Mouse (Mus musculus) brown adipose tissue, adult 24 weeks (tissue): ENCODE data around the gene Thpo. TPM values are rescaled to one million over a fixed set of nuclear protein-coding genes. Genes with fewer than 3 reads are reported as not detected.

ENCODE experiments used
- H3K27ac ChIP-seq: fragments of 200-500 bp; replicated peaks from 2 replicates; pipeline ENCODE4 v1.5.1; 2012; ENCODE audit warnings: low read depth, mild to moderate bottlenecking, low read length
- H3K4me1 ChIP-seq: fragments of 200-500 bp; 2 replicates; pipeline ENCODE4 v1.6.1; 2012; ENCODE audit warnings: low read length, mixed read lengths; ENCODE audit not compliant: control insufficient read depth, insufficient read depth, insufficient read length
- H3K4me3 ChIP-seq: fragments of 200-500 bp; 2 replicates; pipeline ENCODE4 v1.5.1; 2012; ENCODE audit warnings: low read depth, mild to moderate bottlenecking, low read length, moderate library complexity; ENCODE audit not compliant: insufficient read depth
- polyA plus RNA-seq: library from polyadenylated mRNA; stranded (reverse); fragments of >200 nt; gene quantifications from 2 replicates; pipeline ENCODE4 v1.2.4, GENCODE M21; 2012; ENCODE audit not compliant: missing spikeins, insufficient read depth, insufficient read length

The Thpo gene
- polyA plus RNA-seq, 1 experiment, result not detected

DNA sequence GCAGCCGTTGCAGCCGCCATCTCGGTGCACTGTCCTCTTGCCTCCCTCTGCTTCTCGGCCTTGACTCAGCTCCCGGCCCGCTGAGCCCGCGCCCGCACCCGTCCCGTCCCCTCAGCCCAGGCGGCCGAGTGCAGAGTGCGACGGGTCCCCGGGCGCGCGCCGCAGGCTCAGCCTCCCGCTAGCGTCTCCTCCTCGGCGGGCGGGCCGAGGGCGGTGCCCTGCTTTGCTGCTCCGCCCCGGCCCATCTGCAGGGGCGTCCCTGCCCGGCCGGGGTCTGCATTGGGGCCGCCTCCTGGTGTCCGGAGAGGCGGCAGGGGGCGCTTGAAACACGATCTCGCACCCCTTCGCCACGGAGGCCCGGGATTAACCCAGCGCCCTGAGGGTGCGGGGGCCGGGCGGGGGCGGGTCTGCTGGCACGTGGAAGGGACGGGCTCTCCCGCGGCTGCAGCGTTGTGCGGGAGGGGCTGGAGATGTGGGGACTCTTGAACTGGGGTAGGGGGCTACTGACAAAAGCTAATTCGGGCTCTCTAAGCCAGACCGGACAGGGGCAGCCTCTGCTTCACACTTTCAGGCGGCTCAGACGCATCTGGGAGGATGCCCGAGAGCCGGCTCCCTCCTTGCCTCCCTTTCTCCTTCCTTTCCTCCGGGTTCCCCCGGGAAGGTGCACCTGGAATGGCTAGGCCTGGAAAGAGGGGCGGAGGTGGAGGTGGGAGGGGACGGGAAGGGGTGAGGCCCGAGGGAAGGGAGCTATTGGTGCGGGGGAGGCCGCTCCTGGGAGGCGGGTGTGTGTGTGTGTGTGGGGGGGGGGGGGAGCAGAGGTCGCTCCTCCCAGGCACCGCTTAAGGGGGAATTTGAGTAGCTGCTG, 18.1 kb downstream of the Thpo start:
- Histone ChIP-seq H3K4me3 (peak overlapping the region; percentile 65), H3K27ac (peak overlapping the region; percentile 68), H3K4me1 (no peaks in the 10 kb centered on the region; the same call in 1 of the 2 replicates)

DNA sequence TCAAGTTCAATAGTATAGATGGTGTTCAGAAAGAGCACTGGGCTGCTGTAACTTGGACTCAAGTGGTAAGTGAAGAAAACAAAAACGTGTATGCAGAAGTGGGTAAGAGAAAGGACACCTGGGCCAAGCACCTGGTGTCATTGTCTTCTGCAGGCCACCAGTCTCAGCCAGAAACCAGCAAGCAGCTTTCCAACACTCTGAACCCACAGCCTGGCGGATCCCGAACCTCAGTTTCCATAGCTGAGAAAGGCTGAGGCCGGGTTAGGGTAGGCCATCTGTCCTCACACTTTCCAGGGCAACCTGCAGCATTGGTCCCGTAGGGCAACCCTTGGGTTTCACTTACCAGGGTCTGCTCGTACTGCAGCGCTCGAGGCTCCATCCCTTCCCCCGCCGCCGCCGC, 18.7 kb downstream of the Thpo start:
- no peak overlapping the region for H3K27ac ChIP-seq
- peak overlapping the region; percentile 65 for H3K4me3 ChIP-seq
- no peaks in the 10 kb centered on the region; the same call in 1 of the 2 replicates for H3K4me1 ChIP-seq

DNA sequence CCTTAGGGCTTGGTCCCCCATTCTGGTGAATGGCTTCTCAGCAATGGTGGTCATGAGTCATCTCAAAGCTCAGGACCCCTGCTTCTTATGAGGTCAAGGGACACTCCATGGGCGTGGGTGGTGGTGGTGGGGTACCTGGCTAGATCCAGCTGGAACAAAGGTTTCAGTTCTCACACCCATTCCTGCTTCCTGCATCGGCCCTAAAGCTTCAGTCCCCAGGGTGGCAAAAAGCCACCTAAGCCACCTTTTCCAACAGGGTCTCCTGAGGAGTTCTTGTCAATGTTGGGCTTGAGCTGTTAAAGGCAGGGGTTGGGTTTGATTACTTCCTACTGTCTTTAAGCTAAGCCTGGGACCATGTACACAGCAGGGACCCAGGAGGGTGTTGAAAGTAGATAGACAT, 19.1 kb downstream of the Thpo start:
- H3K4me1 ChIP-seq, result no peaks in the 10 kb centered on the region; the same call in 1 of the 2 replicates
- H3K27ac ChIP-seq, result no peak overlapping the region
- H3K4me3 ChIP-seq, result peak overlapping the region; percentile 65; the same call in 1 of the 2 replicates

DNA sequence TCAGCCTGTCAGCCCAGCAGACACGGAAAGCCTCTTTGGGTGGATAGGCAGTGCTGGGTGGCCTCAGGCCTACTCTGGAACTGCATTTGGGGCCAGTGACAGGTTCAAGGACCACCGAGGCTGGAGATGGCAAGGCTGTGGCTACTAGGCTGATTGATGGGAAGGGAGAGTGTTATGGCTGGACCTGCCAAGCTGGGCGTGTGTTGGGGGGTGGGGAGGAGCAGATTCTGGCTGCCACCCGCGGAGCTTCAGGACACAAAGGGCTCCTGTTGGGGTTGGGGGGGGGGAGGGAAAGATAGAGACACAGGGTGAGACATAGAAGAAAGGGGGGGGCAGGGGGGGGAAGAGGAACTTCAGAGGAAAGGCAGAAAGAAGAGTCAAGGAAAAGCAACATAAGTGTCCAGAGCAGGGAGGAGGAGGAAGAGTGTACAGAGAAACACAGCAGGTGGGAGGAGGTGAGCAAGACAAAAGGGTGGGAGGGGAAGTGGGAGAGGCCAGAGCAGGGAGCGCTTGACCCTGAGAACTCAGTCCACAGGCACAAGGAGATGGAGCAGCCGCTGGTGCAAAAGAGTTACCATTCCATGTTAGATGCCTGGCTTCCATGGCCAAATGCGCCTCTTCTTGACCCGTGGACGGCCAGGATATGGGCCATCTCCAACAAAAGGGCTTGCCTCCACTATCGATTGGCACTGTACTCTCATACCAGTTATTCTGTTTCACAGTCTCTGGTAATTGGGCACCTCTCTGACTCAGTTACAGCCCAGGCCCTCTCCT, 19.8 kb downstream of the Thpo start:
- Histone ChIP-seq H3K27ac (no peak overlapping the region), H3K4me3 (no peak overlapping the region), H3K4me1 (no peaks in the 10 kb centered on the region; the same call in 1 of the 2 replicates)

DNA sequence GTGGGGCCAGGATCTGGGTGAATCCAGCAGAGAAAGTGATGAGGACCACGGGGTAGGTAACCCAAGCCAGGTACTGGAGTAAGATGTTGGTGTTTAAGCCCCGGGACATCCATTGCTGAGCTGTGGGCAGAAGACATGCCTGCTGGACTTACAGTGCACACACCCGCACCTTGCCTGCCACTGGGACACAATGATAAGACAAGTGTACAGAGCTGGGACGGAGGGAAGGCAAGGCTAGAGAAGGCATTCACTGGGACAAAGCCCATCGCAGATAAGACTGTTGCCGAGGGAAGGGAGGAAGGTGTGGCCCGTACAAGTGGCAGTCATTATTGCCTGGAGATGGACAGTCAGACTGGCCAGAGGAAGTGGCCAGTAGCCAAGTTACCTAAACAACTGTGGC, 21.4 kb downstream of the Thpo start:
- Histone ChIP-seq H3K4me3 (no peak overlapping the region), H3K27ac (no peak overlapping the region), H3K4me1 (no peaks in the 10 kb centered on the region)

DNA sequence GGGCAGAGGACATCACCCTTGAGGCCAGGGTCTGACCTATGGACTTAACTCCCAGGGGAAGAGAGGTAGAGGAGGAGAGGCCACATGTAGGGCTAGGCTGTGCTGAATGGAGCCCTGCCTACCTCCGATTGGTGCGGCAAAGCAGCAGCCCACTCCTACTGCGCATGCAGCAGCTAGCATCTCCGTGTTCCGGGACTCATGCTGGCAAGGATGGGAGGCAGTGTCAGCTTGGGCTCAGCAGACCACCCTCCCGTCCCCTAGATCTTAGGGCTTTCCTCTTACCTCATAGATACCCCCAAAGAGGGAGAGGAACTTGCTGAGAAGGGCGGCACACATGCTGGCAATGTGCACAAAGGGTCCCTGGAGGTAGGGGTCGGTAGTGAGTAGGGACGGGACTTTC, 22.1 kb downstream of the Thpo start:
- Histone ChIP-seq H3K27ac (no peak overlapping the region), H3K4me1 (no peaks in the 10 kb centered on the region), H3K4me3 (no peak overlapping the region)

DNA sequence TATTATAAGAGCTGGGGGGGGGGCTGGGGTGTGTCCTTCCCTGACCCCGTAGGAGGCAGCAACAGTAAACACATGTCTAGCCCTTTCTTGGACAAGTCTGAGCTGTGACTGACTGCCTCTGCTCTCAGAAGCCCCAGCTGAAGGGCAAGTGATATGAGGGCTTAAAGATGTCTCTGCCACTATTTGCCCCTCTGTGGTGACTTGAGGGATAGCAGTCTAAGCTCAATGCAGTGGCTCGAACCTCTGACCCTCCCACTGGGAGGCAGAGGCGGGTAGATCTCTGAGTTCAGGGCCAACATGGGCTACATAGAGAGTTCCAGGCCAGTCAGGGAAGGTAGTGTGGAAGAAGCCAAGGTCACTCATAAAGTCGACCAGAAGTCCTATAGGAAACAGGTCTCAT, 23.5 kb downstream of the Thpo start:
- H3K27ac ChIP-seq, result no peak overlapping the region
- H3K4me1 ChIP-seq, result no peaks in the 10 kb centered on the region
- no peak overlapping the region for H3K4me3 ChIP-seq

DNA sequence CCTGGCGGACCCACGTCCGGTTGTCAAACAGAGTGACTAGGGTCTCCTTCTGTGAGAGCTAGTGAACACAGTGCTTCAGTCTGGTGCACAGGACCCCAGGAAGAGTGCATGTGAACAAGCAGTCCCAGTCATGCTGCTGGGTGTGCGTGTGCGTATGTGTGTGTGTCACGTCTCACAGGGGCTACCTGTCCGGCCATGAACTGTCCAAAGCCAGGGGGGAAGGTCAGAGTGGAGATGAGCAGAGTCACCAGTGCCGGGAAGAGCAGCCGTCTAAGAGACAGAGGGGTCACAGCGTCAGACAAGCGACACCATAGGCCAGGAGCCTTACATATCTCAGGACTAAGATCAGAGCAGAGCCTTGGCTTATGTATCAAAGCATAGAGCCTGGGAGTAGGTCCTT, 23.9 kb downstream of the Thpo start:
- H3K4me1 ChIP-seq, result no peaks in the 10 kb centered on the region
- no peak overlapping the region for H3K27ac ChIP-seq
- H3K4me3 ChIP-seq, result no peak overlapping the region

DNA sequence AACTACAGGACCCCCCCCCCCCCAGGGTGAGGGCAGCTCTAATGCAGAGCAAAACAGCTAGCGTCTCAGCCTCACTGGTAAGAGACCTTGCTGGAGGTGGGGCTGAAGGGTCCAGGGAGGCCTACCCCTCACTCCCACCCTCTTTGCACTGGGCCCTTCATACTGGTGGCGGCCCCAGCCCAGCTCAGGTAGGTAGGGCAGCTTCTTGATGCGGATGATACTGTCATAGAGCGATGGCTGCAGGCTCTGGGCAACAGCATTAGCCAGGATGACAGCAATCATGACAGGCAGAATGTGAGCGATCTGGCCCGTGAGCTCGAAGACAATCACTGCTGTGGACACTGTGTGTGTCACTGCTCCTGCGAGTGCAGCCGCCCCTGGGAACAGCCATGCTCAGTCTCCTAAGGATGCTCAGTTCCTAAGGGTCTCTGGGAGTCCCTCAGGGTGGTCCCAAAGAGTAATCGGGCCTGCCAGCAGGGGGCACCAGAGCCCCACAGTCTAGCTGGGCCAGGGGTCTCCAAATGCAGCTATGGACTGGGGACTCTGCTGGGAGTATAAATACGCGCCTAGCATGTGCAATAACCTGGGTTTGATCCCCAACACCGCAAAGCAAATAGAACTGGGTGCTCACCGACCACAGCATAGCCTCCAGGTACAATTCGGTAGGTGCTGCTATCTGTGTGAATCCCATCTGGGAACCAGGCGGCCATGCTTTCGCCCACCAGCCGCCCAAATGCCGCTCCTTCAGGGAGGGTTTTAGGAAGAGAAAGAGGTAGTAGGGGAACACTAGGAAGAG, 25.2 kb downstream of the Thpo start:
- no peaks in the 10 kb centered on the region for H3K4me1 ChIP-seq
- no peak overlapping the region for H3K4me3 ChIP-seq
- no peak overlapping the region for H3K27ac ChIP-seq

DNA sequence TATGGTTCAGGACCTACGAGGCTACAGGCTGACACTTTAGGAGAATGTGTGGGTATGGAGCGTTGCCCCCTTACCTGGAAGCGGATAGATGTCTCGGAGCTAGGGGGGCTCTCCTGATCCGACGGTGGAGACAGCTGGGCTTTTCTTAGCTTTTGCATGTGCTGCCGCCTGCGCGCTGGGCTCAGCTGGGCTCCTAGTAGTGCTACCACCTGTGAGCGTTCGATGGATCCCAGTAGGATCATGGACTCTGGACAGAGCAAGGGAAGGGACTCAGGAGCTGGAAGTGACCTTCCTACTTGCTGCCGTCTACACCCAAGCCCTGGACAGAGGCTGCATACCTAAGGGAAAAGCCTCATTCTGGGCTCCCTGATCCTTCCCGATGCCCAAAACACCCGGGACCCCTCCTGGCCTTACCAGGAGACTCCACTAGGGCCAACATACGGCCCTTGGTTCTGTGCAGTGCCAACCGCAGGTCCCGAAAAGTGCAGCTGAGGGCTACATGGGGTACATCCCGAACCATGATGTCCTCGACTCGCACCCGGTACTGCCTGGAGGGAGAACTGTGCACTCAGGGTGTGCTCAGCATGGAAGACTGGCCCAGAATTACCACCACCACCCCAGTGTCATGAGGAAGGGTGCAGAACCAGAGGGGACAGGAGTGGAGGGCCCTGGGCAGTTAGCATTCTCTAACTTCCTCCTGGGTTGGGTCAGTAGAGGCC, 25.9 kb downstream of the Thpo start:
- Histone ChIP-seq H3K4me1 (no peaks in the 10 kb centered on the region), H3K4me3 (no peak overlapping the region), H3K27ac (no peak overlapping the region)

DNA sequence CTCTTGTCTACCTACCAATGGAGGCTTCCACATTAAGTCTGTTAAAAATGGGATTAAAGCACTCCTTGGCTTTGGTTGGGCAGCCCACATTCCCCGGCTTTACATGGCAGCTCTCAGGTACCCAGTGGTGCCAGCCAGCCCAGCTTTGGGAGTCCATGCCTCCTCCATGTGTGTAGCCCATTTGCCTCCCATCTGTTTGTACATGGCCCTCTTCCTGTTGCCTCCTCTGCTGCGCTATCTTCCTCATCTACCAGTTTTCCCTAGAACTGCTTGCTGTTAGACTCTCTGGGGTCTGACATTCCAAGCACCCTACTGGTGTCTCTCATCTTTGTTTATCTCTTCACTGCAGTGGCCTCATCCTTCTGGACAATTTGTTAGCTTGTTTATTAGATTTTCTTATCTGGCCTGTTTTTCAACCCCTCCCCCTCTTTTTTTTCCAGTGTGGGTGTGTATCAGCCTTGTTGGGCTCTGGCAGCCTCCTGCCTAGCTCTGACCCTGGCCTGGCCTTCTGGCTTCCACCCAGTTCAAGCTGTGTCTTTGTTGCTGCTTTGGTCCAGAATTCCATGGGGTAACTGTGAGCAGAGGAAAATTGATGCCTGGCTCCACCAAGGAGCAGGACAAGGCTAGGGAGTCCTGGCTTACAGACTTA, 27.8 kb downstream of the Thpo start:
- H3K4me1 ChIP-seq, result no peaks in the 10 kb centered on the region
- H3K4me3 ChIP-seq, result no peak overlapping the region
- H3K27ac ChIP-seq, result no peak overlapping the region

DNA sequence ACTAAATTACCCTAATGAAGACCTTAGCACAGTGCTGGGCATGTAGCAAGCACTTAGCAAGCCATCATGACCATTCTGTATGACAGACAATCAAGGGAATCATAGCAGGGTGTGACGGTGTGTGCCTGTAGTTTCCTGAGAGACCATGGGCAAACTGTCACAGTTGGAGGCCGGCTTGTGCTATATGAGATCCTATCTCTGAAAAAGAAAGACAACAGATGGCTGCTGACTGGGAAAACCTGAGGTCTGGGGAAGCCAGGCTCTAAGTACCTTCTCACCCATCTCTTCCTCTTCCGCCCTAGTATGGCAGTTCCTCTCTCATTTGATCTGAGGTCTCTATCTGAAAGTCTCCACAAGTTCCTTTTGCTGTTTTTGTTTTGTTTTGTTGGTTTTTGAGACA, 28.5 kb downstream of the Thpo start:
- no peak overlapping the region for H3K27ac ChIP-seq
- H3K4me3 ChIP-seq, result no peak overlapping the region

DNA sequence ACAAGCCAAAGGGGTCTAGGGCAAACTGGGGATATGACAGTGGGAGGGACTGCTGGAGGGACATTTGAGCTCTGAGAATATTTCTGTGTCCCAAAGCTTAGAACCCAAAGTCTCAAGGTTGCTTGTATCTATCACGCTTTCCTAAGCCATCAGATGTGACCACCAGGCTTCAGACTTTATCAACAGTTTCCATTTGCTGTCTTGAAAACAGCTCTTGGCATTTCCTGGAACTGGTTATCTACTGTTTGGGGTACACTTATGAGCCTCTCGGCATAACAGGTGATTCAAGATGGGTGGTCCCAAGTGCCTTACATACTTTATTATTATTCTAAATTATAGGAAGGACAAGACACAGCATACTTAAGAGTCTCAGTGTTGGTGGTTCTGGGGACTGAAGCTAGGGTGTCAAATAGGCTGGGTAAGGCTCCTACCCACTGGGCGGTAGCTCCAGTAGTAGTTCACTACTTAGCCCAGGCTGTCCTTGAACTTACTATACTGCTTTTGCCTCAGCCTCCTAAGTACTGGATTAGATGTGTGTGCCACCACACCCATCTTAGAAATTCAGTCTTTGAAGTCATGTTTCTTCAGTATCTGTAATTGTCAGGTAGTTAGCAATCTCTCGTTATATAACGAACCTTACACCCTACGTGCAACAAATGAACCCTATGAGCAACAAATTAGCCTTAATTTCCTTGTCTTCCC, 30.5 kb downstream of the Thpo start:
- H3K4me3 ChIP-seq, result no peak overlapping the region
- no peaks in the 10 kb centered on the region for H3K4me1 ChIP-seq

More for the DNA sequence above, 28.5 kb downstream of the Thpo start:
- H3K4me1 ChIP-seq, result no peaks in the 10 kb centered on the region

DNA sequence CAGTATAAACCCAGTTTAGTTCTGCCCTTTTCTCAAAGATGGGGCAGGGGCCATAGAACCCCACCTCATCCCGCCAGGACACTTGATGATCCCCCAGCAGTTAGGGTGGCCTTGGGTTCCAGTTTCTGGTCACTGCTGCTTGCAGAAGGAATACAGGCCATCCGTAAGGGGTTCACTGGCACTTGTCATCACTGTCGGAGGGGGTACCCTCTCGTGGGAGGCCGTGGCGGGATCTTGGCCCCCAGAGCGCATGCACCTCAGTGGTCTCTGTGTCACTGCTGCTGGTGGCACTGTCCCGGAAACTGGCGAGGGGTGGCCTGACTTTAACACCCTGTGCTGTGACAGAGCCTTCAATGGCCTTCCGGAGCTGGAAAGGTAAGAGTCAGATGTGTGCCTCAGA, 31.2 kb downstream of the Thpo start:
- H3K4me3 ChIP-seq, result no peak overlapping the region
- no peaks in the 10 kb centered on the region for H3K4me1 ChIP-seq
- no peak overlapping the region for H3K27ac ChIP-seq

More for the DNA sequence above, 30.5 kb downstream of the Thpo start:
- no peak overlapping the region for H3K27ac ChIP-seq
